11 mouse cellular contexts compared by ENCODE assay signal in genomic region chr15:80115256-80115655, GRCm38 (mm10). TPM values are rescaled to one million over a fixed set of nuclear protein-coding genes. Genes with fewer than 3 reads are reported as not detected.
DNase-seq lines count a peak whose midpoint lies in the region; ATAC-seq and TF ChIP-seq lines count a peak whose summit lies in the region.
"Had no signal": no experiment of that assay in that cellular context is flagged by ENCODE, and none has a peak within 500 bp of the region (broad histone marks: within the 10 kb centered on the region; RNA-seq: fewer than 3 reads in every experiment).

No protein-coding gene starts in this region.

- no peaks in the 10 kb centered on the region for H3K36me3 ChIP-seq in heart, embryonic 12.5 days
- H3K36me3 ChIP-seq in stomach, embryonic 14.5 days (ENCODE audit: control insufficient read depth, insufficient read depth, low read length) = no peaks in the 10 kb centered on the region
- no peaks in the 10 kb centered on the region for H3K36me3 ChIP-seq in stomach, postnatal 0 days (ENCODE audit: control insufficient read depth, insufficient read depth, low read length)
- H3K36me3 ChIP-seq in liver, embryonic 11.5 days (ENCODE audit: control insufficient read depth, insufficient read depth, low read length) = peaks cover 2% of the 10 kb centered on the region; the same call in 1 of the 2 replicates

- H3K9ac ChIP-seq in heart, embryonic 12.5 days = no peak overlapping the region
- H3K9ac ChIP-seq in stomach, embryonic 14.5 days (replicated peaks; ENCODE audit: low read depth, low read length) = no peak overlapping the region
- H3K9ac ChIP-seq in stomach, postnatal 0 days (ENCODE audit: low read length) = no peak overlapping the region
- H3K9ac ChIP-seq in liver, embryonic 11.5 days (ENCODE audit: low read depth, low read length) = peak overlapping the region; percentile 16; the same call in 1 of the 2 replicates

- no peak for TF ChIP-seq CTCF in stomach, postnatal 0 days (IDR thresholded peaks at IDR 0.05; ENCODE audit: low read depth)

- 0 out of 2 replicates have a peak, but pooled peaks cover 6% of the 10 kb centered on the region for H3K9me3 ChIP-seq in heart, embryonic 12.5 days (replicated peaks)
- no peaks in the 10 kb centered on the region for H3K9me3 ChIP-seq in stomach, embryonic 14.5 days (ENCODE audit: control insufficient read depth, low read depth, low read length)
- H3K9me3 ChIP-seq in stomach, postnatal 0 days (ENCODE audit: control insufficient read depth, low read length) = no peaks in the 10 kb centered on the region
- H3K9me3 ChIP-seq in liver, embryonic 11.5 days (ENCODE audit: control insufficient read depth, low read length) = no peaks in the 10 kb centered on the region

- H3K27me3 ChIP-seq in heart, embryonic 12.5 days (replicated peaks) = no peaks in the 10 kb centered on the region; the same call in 1 of the 2 replicates
- no peaks in the 10 kb centered on the region for H3K27me3 ChIP-seq in stomach, embryonic 14.5 days (ENCODE audit: control insufficient read depth, insufficient read depth, low read length)
- H3K27me3 ChIP-seq in stomach, postnatal 0 days (ENCODE audit: control insufficient read depth, insufficient read depth, low read length) = no peaks in the 10 kb centered on the region
- no peaks in the 10 kb centered on the region for H3K27me3 ChIP-seq in liver, embryonic 11.5 days (replicated peaks; ENCODE audit: control insufficient read depth, insufficient read depth, low read length)

- no peak for TF ChIP-seq EP300 in stomach, postnatal 0 days (optimal IDR thresholded peaks at IDR 0.05)

- no peak for DNase-seq in heart, adult 8-10 months (ENCODE audit: low spot score)
- no peak for DNase-seq in stomach, postnatal 0 days (ENCODE audit: low spot score)
- no peak for DNase-seq in liver, embryonic 11.5 days (ENCODE audit: low spot score)
- no peak for DNase-seq in right cerebral cortex, adult 18-20 months
- no peak for DNase-seq in cerebellum, adult 11 months
- no peak for DNase-seq in left cerebral cortex, adult 11 months (ENCODE audit: low spot score)
- DNase-seq: adrenal gland, postnatal 36 days; cerebellum, adult 9-10 months had no signal

- WGBS in heart, embryonic 12.5 days = 54% methylated on average over 5 of the region's 5 CpGs
- WGBS in stomach, embryonic 14.5 days = 60% methylated on average over 5 of the region's 5 CpGs
- WGBS in stomach, postnatal 0 days = 69% methylated on average over 5 of the region's 5 CpGs
- 58% methylated on average over 5 of the region's 5 CpGs for WGBS in liver, embryonic 11.5 days

- peak overlapping the region; percentile 35 for H3K4me2 ChIP-seq in heart, embryonic 12.5 days
- 0 out of 2 replicates have a peak overlapping the region, but pooled peaks have one; percentile 12 for H3K4me2 ChIP-seq in stomach, embryonic 14.5 days (replicated peaks; ENCODE audit: low read depth, low read length)
- H3K4me2 ChIP-seq in stomach, postnatal 0 days (replicated peaks; ENCODE audit: low read depth) = no peak overlapping the region
- H3K4me2 ChIP-seq in liver, embryonic 11.5 days = peak overlapping the region; percentile 55

- peak; percentile 33; the same call in 1 of the 2 replicates for ATAC-seq in heart, embryonic 12.5 days (ENCODE audit: insufficient number of reproducible peaks, low FRiP score)
- no peak for ATAC-seq in stomach, embryonic 14.5 days (ENCODE audit: insufficient number of reproducible peaks, insufficient read depth, low FRiP score, low read depth)
- ATAC-seq in stomach, postnatal 0 days (ENCODE audit: low FRiP score, low TSS enrichment) = no peak
- ATAC-seq in liver, embryonic 11.5 days (replicated peaks; ENCODE audit: low FRiP score) = no peak
- ATAC-seq: forebrain, embryonic 16.5 days had no signal

- no peak overlapping the region for H3K4me3 ChIP-seq in heart, embryonic 12.5 days
- H3K4me3 ChIP-seq in stomach, embryonic 14.5 days (ENCODE audit: low read depth, low read length) = no peak overlapping the region
- no peak overlapping the region for H3K4me3 ChIP-seq in stomach, postnatal 0 days (ENCODE audit: low read depth, low read length)
- H3K4me3 ChIP-seq in liver, embryonic 11.5 days (ENCODE audit: low read depth, low read length) = peak overlapping the region; percentile 33; the same call in 1 of the 2 replicates

- H3K4me1 ChIP-seq in heart, embryonic 12.5 days (replicated peaks) = 0 out of 2 replicates have a peak, but pooled peaks cover 10% of the 10 kb centered on the region
- H3K4me1 ChIP-seq in stomach, embryonic 14.5 days (ENCODE audit: control insufficient read depth, insufficient read depth, low read length) = 0 out of 2 replicates have a peak, but pooled peaks cover 5% of the 10 kb centered on the region
- H3K4me1 ChIP-seq in stomach, postnatal 0 days (replicated peaks; ENCODE audit: control insufficient read depth, insufficient read depth) = no peaks in the 10 kb centered on the region
- H3K4me1 ChIP-seq in liver, embryonic 11.5 days (replicated peaks; ENCODE audit: control insufficient read depth, insufficient read depth, low read length) = peaks cover 26% of the 10 kb centered on the region

- no peak overlapping the region for H3K27ac ChIP-seq in heart, embryonic 12.5 days (ENCODE audit: poor library complexity, severe bottlenecking)
- no peak overlapping the region for H3K27ac ChIP-seq in stomach, embryonic 14.5 days (ENCODE audit: low read length)
- no peak overlapping the region; the same call in 1 of the 2 replicates for H3K27ac ChIP-seq in stomach, postnatal 0 days (replicated peaks)
- H3K27ac ChIP-seq in liver, embryonic 11.5 days (ENCODE audit: low read depth, low read length) = peak overlapping the region; percentile 61; the same call in 1 of the 2 replicates

RNA-seq across cellular contexts. Expression of gene Tab1, which starts 17.7 kb away (rescaled TPM):
- 30.5 TPM in 2 replicates for polyA plus RNA-seq in heart, embryonic 12.5 days (2016; fragmentation: Nextera tagmentation; extraction: Ambion mirVana)
- 10 to 100 TPM; 17.7 to 24.7 (median 23.3) TPM for total RNA-seq in heart, adult 8-10 months (2022)
- 32.2 and 34.9 TPM in 2 replicates for polyA plus RNA-seq in stomach, embryonic 14.5 days (2014; fragmentation: Nextera tagmentation; extraction: Ambion mirVana)
- polyA plus RNA-seq in stomach, postnatal 0 days (2015; fragmentation: Nextera tagmentation; extraction: Ambion mirVana) = 16.3 and 16.5 TPM in 2 replicates
- 25.9 and 28.7 TPM in 2 replicates for polyA plus RNA-seq in liver, embryonic 11.5 days (2014; fragmentation: Nextera tagmentation; extraction: Ambion mirVana)

RNA-seq across cellular contexts. Expression of gene Rpl3, which starts 23.6 kb away (rescaled TPM):
- polyA plus RNA-seq in heart, embryonic 12.5 days (2016; fragmentation: Nextera tagmentation; extraction: Ambion mirVana) = 601 and 631 TPM in 2 replicates
- total RNA-seq in heart, adult 8-10 months (2022) = 100 to 1,000 TPM; 125 to 157 (median 135) TPM
- polyA plus RNA-seq in stomach, embryonic 14.5 days (2014; fragmentation: Nextera tagmentation; extraction: Ambion mirVana) = 1,379 and 1,439 TPM in 2 replicates
- polyA plus RNA-seq in stomach, postnatal 0 days (2015; fragmentation: Nextera tagmentation; extraction: Ambion mirVana) = 706 and 736 TPM in 2 replicates
- 1,449 and 1,469 TPM in 2 replicates for polyA plus RNA-seq in liver, embryonic 11.5 days (2014; fragmentation: Nextera tagmentation; extraction: Ambion mirVana)

RNA-seq across cellular contexts. Expression of gene Syngr1, which starts 24.1 kb away (rescaled TPM):
- polyA plus RNA-seq in heart, embryonic 12.5 days (2016; fragmentation: Nextera tagmentation; extraction: Ambion mirVana) = 17.2 and 19.0 TPM in 2 replicates
- 100 to 1,000 TPM in 2 of 4 experiments, 10 to 100 TPM in 2; 91.7 to 111 (median 98.9) TPM for total RNA-seq in heart, adult 8-10 months (2022)
- polyA plus RNA-seq in stomach, embryonic 14.5 days (2014; fragmentation: Nextera tagmentation; extraction: Ambion mirVana) = 32.3 and 38.8 TPM in 2 replicates
- 53.7 TPM in 2 replicates for polyA plus RNA-seq in stomach, postnatal 0 days (2015; fragmentation: Nextera tagmentation; extraction: Ambion mirVana)
- polyA plus RNA-seq in liver, embryonic 11.5 days (2014; fragmentation: Nextera tagmentation; extraction: Ambion mirVana) = 32.2 and 38.6 TPM in 2 replicates

RNA-seq across cellular contexts. Expression of gene Mgat3, which starts 58.3 kb away (rescaled TPM):
- 1.4 TPM in 2 replicates for polyA plus RNA-seq in heart, embryonic 12.5 days (2016; fragmentation: Nextera tagmentation; extraction: Ambion mirVana)
- 1 to 10 TPM; 2.9 to 6.2 (median 4.5) TPM for total RNA-seq in heart, adult 8-10 months (2022)
- polyA plus RNA-seq in stomach, embryonic 14.5 days (2014; fragmentation: Nextera tagmentation; extraction: Ambion mirVana) = 12.8 and 13.7 TPM in 2 replicates
- 5.8 and 5.9 TPM in 2 replicates for polyA plus RNA-seq in stomach, postnatal 0 days (2015; fragmentation: Nextera tagmentation; extraction: Ambion mirVana)
- 2.5 and 2.7 TPM in 2 replicates for polyA plus RNA-seq in liver, embryonic 11.5 days (2014; fragmentation: Nextera tagmentation; extraction: Ambion mirVana)
